Mouse (Mus musculus) urinary bladder, adult 2 months (tissue): ENCODE results near the gene Wfdc3. TPM values are rescaled to one million over a fixed set of nuclear protein-coding genes. Genes with fewer than 3 reads are reported as not detected.

Experiments
- DNase-seq: peaks from one replicate; pipeline ENCODE4 v3.0.0; 2022; ENCODE audit warnings: low spot score
- polyA plus RNA-seq: library from polyadenylated mRNA; depleted of rRNA; stranded (reverse); fragments of >200 nt; gene quantifications from 2 replicates; pipeline ENCODE4 v1.2.3, GENCODE M21; 2012

Gene Wfdc3
- polyA plus RNA-seq, 1 experiment, result 0.96 TPM

- no peak for DNase-seq
Measured at GRCm38 (mm10) chr2:164776130-164776529, 30.4 kb upstream of the Wfdc3 start.

- DNase-seq, result no peak
Measured at GRCm38 (mm10) chr2:164773989-164774364, 28.2 kb upstream of the Wfdc3 start.

- no peak for DNase-seq
Measured at GRCm38 (mm10) chr2:164773229-164773988, 27.7 kb upstream of the Wfdc3 start.

- DNase-seq, result no peak
Measured at GRCm38 (mm10) chr2:164771123-164771522, 25.4 kb upstream of the Wfdc3 start.

- DNase-seq, result no peak
Measured at GRCm38 (mm10) chr2:164770279-164770678, 24.5 kb upstream of the Wfdc3 start.

- peak; percentile 90 for DNase-seq
Measured at GRCm38 (mm10) chr2:164769258-164770037, 23.7 kb upstream of the Wfdc3 start, which contains the start of gene Ube2c. Ube2c (plus strand) TSS chr2:164769898.

GRCm38 (mm10) chr2:164767812-164768540 lies 22.2 kb upstream of the Wfdc3 start:
- no peak for DNase-seq

- DNase-seq, result no peak
Measured at GRCm38 (mm10) chr2:164765841-164766240, 20.1 kb upstream of the Wfdc3 start.

GRCm38 (mm10) chr2:164762593-164762992 lies 16.9 kb upstream of the Wfdc3 start:
- no peak for DNase-seq

GRCm38 (mm10) chr2:164761971-164762370 lies 16.2 kb upstream of the Wfdc3 start:
- no peak for DNase-seq

- DNase-seq, result no peak
Measured at GRCm38 (mm10) chr2:164761502-164761901, 15.8 kb upstream of the Wfdc3 start.

- no peak for DNase-seq
Measured at GRCm38 (mm10) chr2:164760059-164760833, 14.5 kb upstream of the Wfdc3 start.

GRCm38 (mm10) chr2:164758692-164759091 lies 13.0 kb upstream of the Wfdc3 start:
- DNase-seq, result no peak

GRCm38 (mm10) chr2:164757841-164758240 lies 12.1 kb upstream of the Wfdc3 start:
- no peak for DNase-seq

- no peak for DNase-seq
Measured at GRCm38 (mm10) chr2:164754800-164755199, 9.1 kb upstream of the Wfdc3 start.

- no peak for DNase-seq
Measured at GRCm38 (mm10) chr2:164754105-164754504, 8.4 kb upstream of the Wfdc3 start.

- no peak for DNase-seq
Measured at GRCm38 (mm10) chr2:164752454-164752853, 6.7 kb upstream of the Wfdc3 start.

GRCm38 (mm10) chr2:164748991-164749390 lies 3.3 kb upstream of the Wfdc3 start:
- DNase-seq, result no peak

- no peak for DNase-seq
Measured at GRCm38 (mm10) chr2:164748191-164748590, 2.5 kb upstream of the Wfdc3 start.

- no peak for DNase-seq
Measured at GRCm38 (mm10) chr2:164746693-164747092, 962 bp upstream of the Wfdc3 start.

- DNase-seq, result no peak
Measured at GRCm38 (mm10) chr2:164744987-164745386, 744 bp downstream of the Wfdc3 start.

- no peak for DNase-seq
Measured at GRCm38 (mm10) chr2:164739876-164740275, 5.9 kb downstream of the Wfdc3 start.
